Mouse (Mus musculus) erythroblast, embryonic 14.5 days (primary cell): ENCODE measurements around the gene Tmem81.

Experiments used
- GATA1 ChIP-seq: IDR thresholded peaks from 2 replicates; pipeline ENCODE4 v1.6.1; 2012; ENCODE audit warnings: low read length, inconsistent platforms, mixed read lengths
- TAL1 ChIP-seq: IDR thresholded peaks from 3 replicates; pipeline ENCODE4 v1.6.1; 2012; ENCODE audit warnings: low read length, inconsistent platforms, mixed read lengths

GRCm38 (mm10) chr1:132542762-132543306, 36.8 kb downstream of the Tmem81 start, which contains the start of gene Cntn2:
- TF ChIP-seq TAL1 (no peak), GATA1 (no peak)
